ENCODE assay signal across 1 mouse cellular context in the genomic region with DNA sequence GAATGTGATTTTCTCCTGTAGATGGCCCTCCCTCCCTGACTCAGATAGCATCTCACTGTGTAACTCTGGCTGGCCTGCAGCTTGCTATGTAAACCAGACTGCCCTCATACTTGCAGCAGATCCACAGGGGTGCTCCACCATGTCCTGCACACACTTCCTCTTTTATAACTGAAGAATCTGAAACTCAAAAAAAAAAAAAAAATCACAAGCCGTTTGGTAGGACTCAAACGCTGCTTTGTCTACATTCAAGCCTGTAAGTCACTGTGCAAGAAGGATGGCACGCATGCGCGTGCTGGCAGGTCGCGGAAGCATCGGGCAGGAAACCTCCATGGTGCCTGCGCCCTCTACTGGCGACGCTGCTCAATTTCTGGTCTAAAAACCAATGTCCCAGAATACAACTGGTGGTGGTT.
TF ChIP-seq lines count a peak whose summit lies in the region.

No protein-coding gene starts in this region.

TF ChIP-seq in myocyte, 11 proteins besides CTCF, POLR2A, EP300 and RAD21 (continued from another document):
- TF ChIP-seq SRF (IDR thresholded peaks at IDR 0.05; ENCODE audit: control insufficient read depth, insufficient read length, low read depth), result no peak
